Mouse (Mus musculus): ENCODE data around the gene Mios. TPM values are rescaled to one million over a fixed set of nuclear protein-coding genes. Genes with fewer than 3 reads are reported as not detected.

Mios gene
- polyA plus RNA-seq (2015; fragmentation: Nextera tagmentation; extraction: Ambion mirVana): 22.2 and 24.1 TPM in 2 replicates

- peak; percentile 98 for ATAC-seq (ENCODE audit: low FRiP score)
- Histone ChIP-seq H3K9me3 (replicated peaks) (no peaks in the 10 kb centered on the region; the same call in 1 of the 2 replicates), H3K4me2 (peak within 1 kb of the TSS; percentile 55), H3K27me3 (replicated peaks) (no peaks in the 10 kb centered on the region), H3K4me3 (replicated peaks) (peak within 1 kb of the TSS; percentile 80), H3K36me3 (0 out of 2 replicates have a peak, but pooled peaks cover 2% of the 10 kb centered on the region), H3K27ac (replicated peaks) (peak within 1 kb of the TSS; percentile 95), H3K9ac (replicated peaks) (peak within 1 kb of the TSS; percentile 82), H3K4me1 (peaks cover 13% of the 10 kb centered on the region)
- under 1% methylated on average over 89 of the region's 90 CpGs for WGBS
Observed at GRCm38 (mm10) chr6:8209047-8209865, at the start of gene Mios. Gene Mios (plus strand): TSS chr6:8209222.

- Histone ChIP-seq H3K9ac (replicated peaks) (no peak overlapping the region), H3K27ac (replicated peaks) (no peak overlapping the region), H3K4me3 (replicated peaks) (no peak overlapping the region), H3K4me2 (no peak overlapping the region), H3K9me3 (replicated peaks) (no peaks in the 10 kb centered on the region), H3K4me1 (no peaks in the 10 kb centered on the region), H3K27me3 (replicated peaks) (no peaks in the 10 kb centered on the region), H3K36me3 (no peaks in the 10 kb centered on the region)
- WGBS: 74% methylated on average over 2 of the region's 2 CpGs
- no peak for ATAC-seq (ENCODE audit: low FRiP score)
Observed at GRCm38 (mm10) chr6:8160001-8160400, 49.0 kb upstream of the Mios start.

GRCm38 (mm10) chr6:8164741-8165140 is 44.3 kb upstream of the Mios start:
- H3K9me3 ChIP-seq (replicated peaks): no peaks in the 10 kb centered on the region
- H3K27me3 ChIP-seq (replicated peaks): no peaks in the 10 kb centered on the region
- WGBS: 78% methylated on average over 1 of the region's 1 CpGs
- H3K4me2 ChIP-seq: no peak overlapping the region
- H3K27ac ChIP-seq (replicated peaks): no peak overlapping the region
- H3K36me3 ChIP-seq: no peaks in the 10 kb centered on the region
- no peak for ATAC-seq (ENCODE audit: low FRiP score)
- no peak overlapping the region for H3K4me3 ChIP-seq (replicated peaks)
- no peak overlapping the region for H3K9ac ChIP-seq (replicated peaks)
- no peaks in the 10 kb centered on the region for H3K4me1 ChIP-seq

- WGBS: 67% methylated on average over 1 of the region's 1 CpGs
- no peak overlapping the region for H3K4me2 ChIP-seq
- H3K27ac ChIP-seq (replicated peaks): no peak overlapping the region
- H3K36me3 ChIP-seq: no peaks in the 10 kb centered on the region
- no peaks in the 10 kb centered on the region for H3K27me3 ChIP-seq (replicated peaks)
- H3K4me3 ChIP-seq (replicated peaks): no peak overlapping the region
- no peak for ATAC-seq (ENCODE audit: low FRiP score)
- no peaks in the 10 kb centered on the region for H3K9me3 ChIP-seq (replicated peaks)
- H3K4me1 ChIP-seq: no peaks in the 10 kb centered on the region
- no peak overlapping the region for H3K9ac ChIP-seq (replicated peaks)
Observed at GRCm38 (mm10) chr6:8172101-8172500, 36.9 kb upstream of the Mios start.

GRCm38 (mm10) chr6:8174062-8174461 is 35.0 kb upstream of the Mios start:
- H3K27me3 ChIP-seq (replicated peaks): no peaks in the 10 kb centered on the region
- H3K36me3 ChIP-seq: no peaks in the 10 kb centered on the region
- H3K9ac ChIP-seq (replicated peaks): no peak overlapping the region
- ATAC-seq (ENCODE audit: low FRiP score): no peak
- H3K4me3 ChIP-seq (replicated peaks): no peak overlapping the region
- 69% methylated on average over 2 of the region's 2 CpGs for WGBS
- H3K4me1 ChIP-seq: peaks cover 9% of the 10 kb centered on the region
- no peak overlapping the region for H3K27ac ChIP-seq (replicated peaks)
- H3K4me2 ChIP-seq: no peak overlapping the region
- no peaks in the 10 kb centered on the region for H3K9me3 ChIP-seq (replicated peaks)

GRCm38 (mm10) chr6:8175346-8175745 is 33.7 kb upstream of the Mios start:
- Histone ChIP-seq H3K27me3 (replicated peaks) (no peaks in the 10 kb centered on the region), H3K9ac (replicated peaks) (no peak overlapping the region), H3K4me2 (no peak overlapping the region), H3K4me1 (peaks cover 10% of the 10 kb centered on the region), H3K36me3 (no peaks in the 10 kb centered on the region), H3K9me3 (replicated peaks) (no peaks in the 10 kb centered on the region), H3K27ac (replicated peaks) (no peak overlapping the region), H3K4me3 (replicated peaks) (no peak overlapping the region)
- 98% methylated on average over 7 of the region's 7 CpGs for WGBS
- ATAC-seq (ENCODE audit: low FRiP score): no peak

- Histone ChIP-seq H3K4me1 (peaks cover 10% of the 10 kb centered on the region), H3K4me3 (replicated peaks) (no peak overlapping the region), H3K27me3 (replicated peaks) (no peaks in the 10 kb centered on the region), H3K9ac (replicated peaks) (no peak overlapping the region), H3K4me2 (no peak overlapping the region), H3K9me3 (replicated peaks) (no peaks in the 10 kb centered on the region), H3K36me3 (no peaks in the 10 kb centered on the region), H3K27ac (replicated peaks) (no peak overlapping the region)
- WGBS: 75% methylated on average over 2 of the region's 2 CpGs
- no peak for ATAC-seq (ENCODE audit: low FRiP score)
Observed at GRCm38 (mm10) chr6:8176116-8176515, 32.9 kb upstream of the Mios start.

GRCm38 (mm10) chr6:8178397-8178941 is 30.6 kb upstream of the Mios start:
- 0 out of 2 replicates have a peak overlapping the region, but pooled peaks have one; percentile 1 for H3K9ac ChIP-seq (replicated peaks)
- 0 out of 2 replicates have a peak overlapping the region, but pooled peaks have one; percentile 6 for H3K4me3 ChIP-seq (replicated peaks)
- H3K27me3 ChIP-seq (replicated peaks): no peaks in the 10 kb centered on the region
- no peaks in the 10 kb centered on the region for H3K9me3 ChIP-seq (replicated peaks)
- no peaks in the 10 kb centered on the region for H3K36me3 ChIP-seq
- H3K4me2 ChIP-seq: peak overlapping the region; percentile 47
- WGBS: 10% methylated on average over 10 of the region's 10 CpGs
- ATAC-seq (ENCODE audit: low FRiP score): no peak
- H3K4me1 ChIP-seq: peaks cover 10% of the 10 kb centered on the region
- H3K27ac ChIP-seq (replicated peaks): peak overlapping the region; percentile 15; the same call in 1 of the 2 replicates

- 83% methylated on average over 3 of the region's 3 CpGs for WGBS
- no peak overlapping the region for H3K4me2 ChIP-seq
- no peaks in the 10 kb centered on the region for H3K36me3 ChIP-seq
- no peaks in the 10 kb centered on the region for H3K4me1 ChIP-seq
- no peaks in the 10 kb centered on the region for H3K9me3 ChIP-seq (replicated peaks)
- peak; percentile 70; the same call in 1 of the 2 replicates for ATAC-seq (ENCODE audit: low FRiP score)
- no peaks in the 10 kb centered on the region for H3K27me3 ChIP-seq (replicated peaks)
- H3K4me3 ChIP-seq (replicated peaks): no peak overlapping the region
- no peak overlapping the region for H3K27ac ChIP-seq (replicated peaks)
- no peak overlapping the region for H3K9ac ChIP-seq (replicated peaks)
Observed at GRCm38 (mm10) chr6:8188599-8189233, 20.3 kb upstream of the Mios start.

- 76% methylated on average over 3 of the region's 3 CpGs for WGBS
- H3K27me3 ChIP-seq (replicated peaks): no peaks in the 10 kb centered on the region
- H3K4me3 ChIP-seq (replicated peaks): no peak overlapping the region
- H3K27ac ChIP-seq (replicated peaks): no peak overlapping the region
- H3K4me1 ChIP-seq: no peaks in the 10 kb centered on the region
- no peaks in the 10 kb centered on the region for H3K9me3 ChIP-seq (replicated peaks)
- ATAC-seq (ENCODE audit: low FRiP score): no peak
- no peaks in the 10 kb centered on the region for H3K36me3 ChIP-seq
- H3K4me2 ChIP-seq: no peak overlapping the region
- no peak overlapping the region for H3K9ac ChIP-seq (replicated peaks)
Observed at GRCm38 (mm10) chr6:8189917-8190316, 19.1 kb upstream of the Mios start.

- no peak within 1 kb of the TSS for H3K27ac ChIP-seq (replicated peaks)
- no peak for ATAC-seq (ENCODE audit: low FRiP score)
- no peak within 1 kb of the TSS for H3K9ac ChIP-seq (replicated peaks)
Observed at GRCm38 (mm10) chr6:8192517-8192916, 16.5 kb upstream of the Mios start, which contains the start of gene Col28a1. Gene Col28a1 (minus strand): TSS chr6:8192617.

GRCm38 (mm10) chr6:8209866-8210186 is 804 bp downstream of the Mios start:
- Histone ChIP-seq H3K4me1 (peaks cover 13% of the 10 kb centered on the region), H3K36me3 (peaks cover 3% of the 10 kb centered on the region), H3K27me3 (replicated peaks) (no peaks in the 10 kb centered on the region), H3K4me2 (peak overlapping the region; percentile 55), H3K27ac (replicated peaks) (peak overlapping the region; percentile 95), H3K9ac (replicated peaks) (peak overlapping the region; percentile 82), H3K9me3 (replicated peaks) (no peaks in the 10 kb centered on the region), H3K4me3 (replicated peaks) (peak overlapping the region; percentile 80)
- ATAC-seq (ENCODE audit: low FRiP score): peak; percentile 2; the same call in 1 of the 2 replicates
- WGBS: 12% methylated on average over 10 of the region's 10 CpGs

More at GRCm38 (mm10) chr6:8192517-8192916, 16.5 kb upstream of the Mios start, which contains the start of gene Col28a1:
- Histone ChIP-seq H3K9me3 (replicated peaks) (no peaks in the 10 kb centered on the region), H3K36me3 (no peaks in the 10 kb centered on the region), H3K4me1 (no peaks in the 10 kb centered on the region), H3K4me2 (no peak within 1 kb of the TSS), H3K4me3 (replicated peaks) (no peak within 1 kb of the TSS), H3K27me3 (replicated peaks) (no peaks in the 10 kb centered on the region)
